8 mouse cellular contexts compared by ENCODE assay signal in the genomic region with DNA sequence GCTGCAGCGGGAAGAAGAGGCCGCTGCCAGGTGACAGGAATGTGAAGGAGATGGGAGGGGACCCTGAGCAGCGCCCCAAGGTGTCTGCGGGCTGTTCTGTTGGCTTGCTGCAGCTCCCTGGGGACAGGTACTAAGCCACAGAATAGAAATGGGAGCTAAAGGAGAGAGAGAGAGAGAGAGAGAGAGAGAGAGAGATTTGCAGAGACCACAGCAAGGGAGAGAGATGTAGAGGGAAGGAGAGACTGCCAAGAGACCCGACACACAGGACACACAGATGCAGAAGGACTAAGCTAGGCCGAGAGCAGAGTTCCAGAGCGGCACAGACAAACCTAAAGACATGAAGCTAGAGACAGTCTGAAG. TPM values are rescaled to one million over a fixed set of nuclear protein-coding genes. Genes with fewer than 3 reads are reported as not detected.
A peak's percentile ranks its signal among the peaks of the same experiment; 100 is the strongest.
DNase-seq lines count a peak whose midpoint lies in the region; ATAC-seq lines count a peak whose summit lies in the region.

No protein-coding gene starts in this region.

- 2% methylated on average over 7 of the region's 7 CpGs for WGBS in forebrain, embryonic 13.5 days
- under 1% methylated on average over 7 of the region's 7 CpGs for WGBS in limb, embryonic 13.5 days
- 5% methylated on average over 7 of the region's 7 CpGs for WGBS in stomach, embryonic 14.5 days

- peaks cover 10% of the 10 kb centered on the region for H3K36me3 ChIP-seq in megakaryocyte, embryonic 14.5 days (replicated peaks; ENCODE audit: low read length)
- H3K36me3 ChIP-seq in forebrain, embryonic 13.5 days (ENCODE audit: poor library complexity, severe bottlenecking) = peaks cover under 1% of the 10 kb centered on the region
- peaks cover 2% of the 10 kb centered on the region for H3K36me3 ChIP-seq in limb, embryonic 13.5 days
- no peaks in the 10 kb centered on the region; the same call in 1 of the 2 replicates for H3K36me3 ChIP-seq in stomach, embryonic 14.5 days (ENCODE audit: control insufficient read depth, insufficient read depth, low read length)

- H3K4me1 ChIP-seq in megakaryocyte, embryonic 14.5 days = peaks cover 84% of the 10 kb centered on the region
- H3K4me1 ChIP-seq in forebrain, embryonic 13.5 days = peaks cover 91% of the 10 kb centered on the region
- H3K4me1 ChIP-seq in limb, embryonic 13.5 days = peaks cover 87% of the 10 kb centered on the region
- peaks cover 30% of the 10 kb centered on the region; the same call in 1 of the 2 replicates for H3K4me1 ChIP-seq in stomach, embryonic 14.5 days (ENCODE audit: control insufficient read depth, insufficient read depth, low read length)

- peaks cover 81% of the 10 kb centered on the region for H3K27me3 ChIP-seq in megakaryocyte, embryonic 14.5 days (replicated peaks)
- peaks cover 44% of the 10 kb centered on the region for H3K27me3 ChIP-seq in forebrain, embryonic 13.5 days
- H3K27me3 ChIP-seq in limb, embryonic 13.5 days = peaks cover 94% of the 10 kb centered on the region
- peaks cover 29% of the 10 kb centered on the region for H3K27me3 ChIP-seq in stomach, embryonic 14.5 days (ENCODE audit: control insufficient read depth, insufficient read depth, low read length)

- H3K27ac ChIP-seq in forebrain, embryonic 13.5 days = peak overlapping the region; percentile 98
- H3K27ac ChIP-seq in limb, embryonic 13.5 days = no peak overlapping the region
- no peak overlapping the region for H3K27ac ChIP-seq in stomach, embryonic 14.5 days (ENCODE audit: low read length)

- peak overlapping the region; percentile 77 for H3K9ac ChIP-seq in forebrain, embryonic 13.5 days
- peak overlapping the region; percentile 58 for H3K9ac ChIP-seq in limb, embryonic 13.5 days
- H3K9ac ChIP-seq in stomach, embryonic 14.5 days (replicated peaks; ENCODE audit: low read depth, low read length) = no peak overlapping the region

- peak overlapping the region; percentile 89 for H3K4me2 ChIP-seq in forebrain, embryonic 13.5 days
- H3K4me2 ChIP-seq in limb, embryonic 13.5 days (replicated peaks) = peak overlapping the region; percentile 84
- peak overlapping the region; percentile 64 for H3K4me2 ChIP-seq in stomach, embryonic 14.5 days (replicated peaks; ENCODE audit: low read depth, low read length)

- H3K4me3 ChIP-seq in megakaryocyte, embryonic 14.5 days (replicated peaks) = peak overlapping the region; percentile 89
- peak overlapping the region; percentile 45 for H3K4me3 ChIP-seq in forebrain, embryonic 13.5 days
- H3K4me3 ChIP-seq in limb, embryonic 13.5 days = peak overlapping the region; percentile 52
- H3K4me3 ChIP-seq in stomach, embryonic 14.5 days (ENCODE audit: low read depth, low read length) = peak overlapping the region; percentile 31

- ATAC-seq in megakaryocyte, adult 5-6 weeks (ENCODE audit: poor library complexity, severe bottlenecking) = no peak
- ATAC-seq in forebrain, embryonic 13.5 days = no peak
- ATAC-seq in limb, embryonic 13.5 days (ENCODE audit: low FRiP score, low read depth) = no peak
- ATAC-seq in stomach, embryonic 14.5 days (ENCODE audit: insufficient number of reproducible peaks, insufficient read depth, low FRiP score, low read depth) = no peak

- no peaks in the 10 kb centered on the region for H3K9me3 ChIP-seq in megakaryocyte, embryonic 14.5 days
- H3K9me3 ChIP-seq in forebrain, embryonic 13.5 days (replicated peaks) = no peaks in the 10 kb centered on the region
- H3K9me3 ChIP-seq in limb, embryonic 13.5 days = no peaks in the 10 kb centered on the region
- no peaks in the 10 kb centered on the region for H3K9me3 ChIP-seq in stomach, embryonic 14.5 days (ENCODE audit: control insufficient read depth, low read depth, low read length)

- DNase-seq in right cerebral cortex, postnatal 25 days = no peak
- no peak for DNase-seq in right cerebral cortex, adult 2 months (ENCODE audit: low spot score in 2 of 2)
- DNase-seq in cerebellum, postnatal 10 days = no peak

RNA-seq across cellular contexts. Expression of a gene that starts 2.5 kb away (rescaled TPM):
- 0.23 and 5.2 TPM in 2 replicates for polyA plus RNA-seq in megakaryocyte, embryonic 14.5 days (2012; ENCODE audit: insufficient read depth, low replicate concordance)
- total RNA-seq in megakaryocyte, adult 5-6 weeks (2015) = not detected in 2 replicates
- not detected in 2 replicates for total RNA-seq in megakaryocyte, adult 5-6 weeks (2017)
- 11.9 and 12.8 TPM in 2 replicates for polyA plus RNA-seq in forebrain, embryonic 13.5 days (2015; fragmentation: Nextera tagmentation; extraction: Ambion mirVana)
- 8.7 and 10.1 TPM in 2 replicates for polyA plus RNA-seq in limb, embryonic 13.5 days (2015; fragmentation: Nextera tagmentation; extraction: Ambion mirVana)
- polyA plus RNA-seq in stomach, embryonic 14.5 days (2014; fragmentation: Nextera tagmentation; extraction: Ambion mirVana) = 81.3 and 84.3 TPM in 2 replicates

RNA-seq across cellular contexts. Expression of a gene that starts 10.0 kb away (rescaled TPM):
- 143 and 168 TPM in 2 replicates for polyA plus RNA-seq in megakaryocyte, embryonic 14.5 days (2012; ENCODE audit: insufficient read depth, low replicate concordance)
- 31.3 and 31.9 TPM in 2 replicates for total RNA-seq in megakaryocyte, adult 5-6 weeks (2015)
- total RNA-seq in megakaryocyte, adult 5-6 weeks (2017) = 27.8 and 33.1 TPM in 2 replicates
- polyA plus RNA-seq in forebrain, embryonic 13.5 days (2015; fragmentation: Nextera tagmentation; extraction: Ambion mirVana) = 89.6 and 91.5 TPM in 2 replicates
- 97.4 and 98.1 TPM in 2 replicates for polyA plus RNA-seq in limb, embryonic 13.5 days (2015; fragmentation: Nextera tagmentation; extraction: Ambion mirVana)
- 107 and 121 TPM in 2 replicates for polyA plus RNA-seq in stomach, embryonic 14.5 days (2014; fragmentation: Nextera tagmentation; extraction: Ambion mirVana)

RNA-seq across cellular contexts. Expression of a gene that starts 10.8 kb away (rescaled TPM):
- 3.9 TPM in 1 of 2 replicates, not detected in the other for polyA plus RNA-seq in megakaryocyte, embryonic 14.5 days (2012; ENCODE audit: insufficient read depth, low replicate concordance)
- 1.2 TPM in 1 of 2 replicates, not detected in the other for total RNA-seq in megakaryocyte, adult 5-6 weeks (2015)
- 0.40 TPM in 1 of 2 replicates, not detected in the other for total RNA-seq in megakaryocyte, adult 5-6 weeks (2017)
- polyA plus RNA-seq in forebrain, embryonic 13.5 days (2015; fragmentation: Nextera tagmentation; extraction: Ambion mirVana) = 1.0 and 1.1 TPM in 2 replicates
- polyA plus RNA-seq in limb, embryonic 13.5 days (2015; fragmentation: Nextera tagmentation; extraction: Ambion mirVana) = 20.8 and 20.9 TPM in 2 replicates
- polyA plus RNA-seq in stomach, embryonic 14.5 days (2014; fragmentation: Nextera tagmentation; extraction: Ambion mirVana) = 0.32 and 0.48 TPM in 2 replicates

RNA-seq across cellular contexts. Expression of a gene that starts 22.1 kb away (rescaled TPM):
- 0.32 TPM in 1 of 2 replicates, not detected in the other for polyA plus RNA-seq in megakaryocyte, embryonic 14.5 days (2012; ENCODE audit: insufficient read depth, low replicate concordance)
- total RNA-seq in megakaryocyte, adult 5-6 weeks (2015) = not detected in 2 replicates
- total RNA-seq in megakaryocyte, adult 5-6 weeks (2017) = not detected in 2 replicates
- polyA plus RNA-seq in forebrain, embryonic 13.5 days (2015; fragmentation: Nextera tagmentation; extraction: Ambion mirVana) = 36.8 and 50.7 TPM in 2 replicates
- polyA plus RNA-seq in limb, embryonic 13.5 days (2015; fragmentation: Nextera tagmentation; extraction: Ambion mirVana) = 10.7 and 12.5 TPM in 2 replicates
- polyA plus RNA-seq in stomach, embryonic 14.5 days (2014; fragmentation: Nextera tagmentation; extraction: Ambion mirVana) = 3.8 and 4.8 TPM in 2 replicates

Comparison
In these comparisons a context has a peak if more than half of its experiments do, and no peak if none do; other contexts are left out.
1. H3K4me3 ChIP-seq: peak in every context shown above with its lines; median percentile 89 in megakaryocyte, embryonic 14.5 days; 52 in limb, embryonic 13.5 days; 45 in forebrain, embryonic 13.5 days; 31 in stomach, embryonic 14.5 days.